Mouse (Mus musculus): ENCODE results near the gene B4galnt2.

Gene B4galnt2

GRCm38 (mm10) chr11:95840694-95841497, 73.8 kb downstream of the B4galnt2 start:
- DNase-seq (ENCODE audit: low spot score in 2 of 2), result no peak

GRCm38 (mm10) chr11:95838999-95839868, 75.5 kb downstream of the B4galnt2 start:
- no peak for DNase-seq (ENCODE audit: low spot score in 2 of 2)

- DNase-seq (ENCODE audit: low spot score in 2 of 2), result no peak
Measured at GRCm38 (mm10) chr11:95838598-95838997, 76.1 kb downstream of the B4galnt2 start.

GRCm38 (mm10) chr11:95837059-95837458, 77.6 kb downstream of the B4galnt2 start, which contains the start of gene Gngt2:
TSS of gene Gngt2 (plus strand) at chr11:95837216.
- no peak for DNase-seq (ENCODE audit: low spot score in 2 of 2)

- DNase-seq (ENCODE audit: low spot score in 2 of 2), result no peak
Measured at GRCm38 (mm10) chr11:95836433-95836832, 78.3 kb downstream of the B4galnt2 start.

- no peak for DNase-seq (ENCODE audit: low spot score in 2 of 2)
Measured at GRCm38 (mm10) chr11:95835832-95836231, 78.9 kb downstream of the B4galnt2 start.

- DNase-seq (ENCODE audit: low spot score in 2 of 2), result peak; percentile 75 to 76
Measured at GRCm38 (mm10) chr11:95834742-95835710, 79.7 kb downstream of the B4galnt2 start.

- DNase-seq (ENCODE audit: low spot score in 2 of 2), result peak; percentile 94 to 97
Measured at GRCm38 (mm10) chr11:95834143-95834667, 80.5 kb downstream of the B4galnt2 start.

- DNase-seq (ENCODE audit: low spot score in 2 of 2), result peak in 1 of 2 experiments; percentile 62
Measured at GRCm38 (mm10) chr11:95833631-95834142, 81.0 kb downstream of the B4galnt2 start.

- DNase-seq (ENCODE audit: low spot score in 2 of 2), result peak; percentile 66 to 77
Measured at GRCm38 (mm10) chr11:95833006-95833570, 81.6 kb downstream of the B4galnt2 start.

GRCm38 (mm10) chr11:95832129-95833005, 82.3 kb downstream of the B4galnt2 start:
- DNase-seq (ENCODE audit: low spot score in 2 of 2), result no peak

GRCm38 (mm10) chr11:95831641-95832040, 83.0 kb downstream of the B4galnt2 start:
- DNase-seq (ENCODE audit: low spot score in 2 of 2), result no peak

GRCm38 (mm10) chr11:95831276-95831619, 83.4 kb downstream of the B4galnt2 start:
- DNase-seq (ENCODE audit: low spot score in 2 of 2), result no peak

- DNase-seq (ENCODE audit: low spot score in 2 of 2), result peak; percentile 64 to 65
Measured at GRCm38 (mm10) chr11:95830411-95831275, 84.0 kb downstream of the B4galnt2 start.

- DNase-seq (ENCODE audit: low spot score in 2 of 2), result no peak
Measured at GRCm38 (mm10) chr11:95829526-95830050, 85.1 kb downstream of the B4galnt2 start.

GRCm38 (mm10) chr11:95828181-95828964, 86.3 kb downstream of the B4galnt2 start:
- DNase-seq (ENCODE audit: low spot score in 2 of 2), result no peak

GRCm38 (mm10) chr11:95827464-95828085, 87.1 kb downstream of the B4galnt2 start:
- DNase-seq (ENCODE audit: low spot score in 2 of 2), result peak in 1 of 2 experiments; percentile 77

Data from thymus, postnatal 10 days (tissue).